Mouse (Mus musculus) hindbrain, postnatal 0 days (tissue): ENCODE results near the gene Phlda2. TPM values are rescaled to one million over a fixed set of nuclear protein-coding genes. Genes with fewer than 3 reads are reported as not detected.

Experiments used
- ATAC-seq: fragments of 200-750 bp; cut with Nextera tagmentation; 2 replicates; pipeline ENCODE4 v1.8.0; 2017; ENCODE audit warnings: mild to moderate bottlenecking, moderate TSS enrichment, moderate library complexity
- DNase-seq: peaks from one replicate; pipeline ENCODE4 v3.0.0-alpha.2; 2015; ENCODE audit warnings: low spot score
- H3K27ac ChIP-seq: fragments of 300-500 bp; sonication (generic); 2 replicates; pipeline ENCODE4 v1.5.1; 2014; ENCODE audit warnings: mild to moderate bottlenecking
- H3K27me3 ChIP-seq: fragments of 300-500 bp; sonication (generic); 2 replicates; pipeline ENCODE4 v1.6.1; 2014; ENCODE audit warnings: low read length, mixed read lengths; ENCODE audit not compliant: insufficient read depth
- H3K36me3 ChIP-seq: fragments of 300-500 bp; sonication (generic); 2 replicates; pipeline ENCODE4 v1.6.1; 2014; ENCODE audit warnings: low read length, mixed read lengths; ENCODE audit not compliant: insufficient read depth
- H3K4me1 ChIP-seq: fragments of 300-500 bp; sonication (generic); 2 replicates; pipeline ENCODE4 v1.6.1; 2014; ENCODE audit warnings: antibody characterized with exemption, low read length, mixed read lengths; ENCODE audit not compliant: insufficient read depth
- H3K4me2 ChIP-seq: fragments of 300-500 bp; sonication (generic); 2 replicates; pipeline ENCODE4 v1.6.1; 2014; ENCODE audit warnings: low read depth, mild to moderate bottlenecking, low read length, moderate library complexity, mixed read lengths
- H3K4me3 ChIP-seq: fragments of 300-500 bp; sonication (generic); 2 replicates; pipeline ENCODE4 v1.5.1; 2014; ENCODE audit warnings: low read length
- H3K9ac ChIP-seq: fragments of 300-500 bp; sonication (generic); replicated peaks from 2 replicates; pipeline ENCODE4 v1.6.1; 2014; ENCODE audit warnings: mild to moderate bottlenecking, low read length, moderate library complexity, mixed read lengths
- H3K9me3 ChIP-seq: fragments of 300-500 bp; sonication (generic); 2 replicates; pipeline ENCODE4 v1.6.1; 2016; ENCODE audit warnings: low read length, mixed read lengths
- CTCF ChIP-seq: IDR thresholded peaks from 2 replicates; pipeline ENCODE4 v1.5.1; 2016; ENCODE audit warnings: antibody characterized with exemption, control low read depth, low read depth
- WGBS: fragments of 180-500 bp; shearing (Covaris S2); extraction: QIAGEN DNeasy Blood & Tissue Kit; methylation state at CpG from one replicate; pipeline ENCODE4 v1.1.7; 2014; 5-methylcytosine and 5-hydroxymethylcytosine counted together
- polyA plus RNA-seq: library from polyadenylated mRNA; unstranded; fragments of >200 nt; fragmentation: Nextera tagmentation; extraction: Ambion mirVana; gene quantifications from 2 replicates; pipeline ENCODE4 v1.2.1, GENCODE M21; 2015
- total RNA-seq: library from RNA; depleted of rRNA; stranded (reverse); fragments of >200 nt; gene quantifications from 2 replicates; pipeline ENCODE4 v1.2.3, GENCODE M21; 2014

The Phlda2 gene
- total and polyA plus RNA-seq, 2 experiments from 2014 or later: 0.52 to 0.73 TPM

GRCm38 (mm10) chr7:143513763-143514415 is 10.9 kb upstream of the Phlda2 start:
- H3K4me1 ChIP-seq: no peaks in the 10 kb centered on the region
- no peak for DNase-seq
- no peak for TF ChIP-seq CTCF
- H3K4me3 ChIP-seq: no peak overlapping the region
- H3K4me2 ChIP-seq: no peak overlapping the region
- H3K9me3 ChIP-seq: no peaks in the 10 kb centered on the region
- peaks cover 57% of the 10 kb centered on the region for H3K36me3 ChIP-seq
- no peaks in the 10 kb centered on the region for H3K27me3 ChIP-seq
- H3K27ac ChIP-seq: no peak overlapping the region
- WGBS: 91% methylated on average over 10 of the region's 10 CpGs
- no peak overlapping the region for H3K9ac ChIP-seq
- no peak for ATAC-seq

- H3K9me3 ChIP-seq: no peaks in the 10 kb centered on the region
- no peak overlapping the region for H3K4me3 ChIP-seq
- H3K36me3 ChIP-seq: peaks cover 32% of the 10 kb centered on the region
- ATAC-seq: no peak
- H3K4me1 ChIP-seq: no peaks in the 10 kb centered on the region
- DNase-seq: no peak
- H3K27me3 ChIP-seq: no peaks in the 10 kb centered on the region
- no peak overlapping the region for H3K27ac ChIP-seq
- H3K4me2 ChIP-seq: no peak overlapping the region
- no peak for TF ChIP-seq CTCF
- H3K9ac ChIP-seq: no peak overlapping the region
Observed at GRCm38 (mm10) chr7:143511335-143511712, 8.4 kb upstream of the Phlda2 start.

- no peak for ATAC-seq
- peaks cover 30% of the 10 kb centered on the region for H3K36me3 ChIP-seq
- no peak overlapping the region for H3K4me3 ChIP-seq
- no peak for TF ChIP-seq CTCF
- no peak overlapping the region for H3K9ac ChIP-seq
- 88% methylated on average over 3 of the region's 3 CpGs for WGBS
- H3K27me3 ChIP-seq: no peaks in the 10 kb centered on the region
- peak; percentile 7 for DNase-seq
- H3K4me1 ChIP-seq: no peaks in the 10 kb centered on the region
- no peaks in the 10 kb centered on the region for H3K9me3 ChIP-seq
- no peak overlapping the region for H3K4me2 ChIP-seq
- H3K27ac ChIP-seq: no peak overlapping the region
Observed at GRCm38 (mm10) chr7:143510593-143511334, 7.8 kb upstream of the Phlda2 start.

GRCm38 (mm10) chr7:143509566-143509965 is 6.6 kb upstream of the Phlda2 start:
- no peaks in the 10 kb centered on the region for H3K4me1 ChIP-seq
- WGBS: 85% methylated on average over 1 of the region's 1 CpGs
- ATAC-seq: no peak

GRCm38 (mm10) chr7:143506675-143507074 is 3.7 kb upstream of the Phlda2 start:
- no peak overlapping the region for H3K9ac ChIP-seq
- H3K36me3 ChIP-seq: no peaks in the 10 kb centered on the region
- H3K27ac ChIP-seq: no peak overlapping the region
- peak; percentile 85 for TF ChIP-seq CTCF
- no peaks in the 10 kb centered on the region for H3K9me3 ChIP-seq
- no peak for ATAC-seq
- H3K27me3 ChIP-seq: peaks cover 20% of the 10 kb centered on the region
- DNase-seq: peak; percentile 66
- WGBS: 36% methylated on average over 7 of the region's 7 CpGs
- no peak overlapping the region for H3K4me2 ChIP-seq
- H3K4me3 ChIP-seq: no peak overlapping the region
- 0 out of 2 replicates have a peak, but pooled peaks cover 2% of the 10 kb centered on the region for H3K4me1 ChIP-seq

More at GRCm38 (mm10) chr7:143509566-143509965, 6.6 kb upstream of the Phlda2 start:
- H3K36me3 ChIP-seq: peaks cover 19% of the 10 kb centered on the region
- H3K9ac ChIP-seq: no peak overlapping the region
- H3K4me2 ChIP-seq: no peak overlapping the region
- no peak overlapping the region for H3K27ac ChIP-seq
- no peak overlapping the region for H3K4me3 ChIP-seq
- H3K27me3 ChIP-seq: 0 out of 2 replicates have a peak, but pooled peaks cover 4% of the 10 kb centered on the region
- no peak for DNase-seq
- no peak for TF ChIP-seq CTCF
- H3K9me3 ChIP-seq: no peaks in the 10 kb centered on the region

GRCm38 (mm10) chr7:143506271-143506670 is 3.3 kb upstream of the Phlda2 start:
- no peak for TF ChIP-seq CTCF
- H3K4me1 ChIP-seq: 0 out of 2 replicates have a peak, but pooled peaks cover 2% of the 10 kb centered on the region
- no peak overlapping the region for H3K27ac ChIP-seq
- H3K4me3 ChIP-seq: no peak overlapping the region
- no peaks in the 10 kb centered on the region for H3K9me3 ChIP-seq
- ATAC-seq (no peak), DNase-seq (no peak)
- peaks cover 20% of the 10 kb centered on the region for H3K27me3 ChIP-seq
- H3K36me3 ChIP-seq: no peaks in the 10 kb centered on the region
- WGBS: 67% methylated on average over 7 of the region's 7 CpGs
- no peak overlapping the region for H3K9ac ChIP-seq
- H3K4me2 ChIP-seq: no peak overlapping the region

- H3K27ac ChIP-seq: no peak overlapping the region
- ATAC-seq: no peak
- no peak overlapping the region for H3K9ac ChIP-seq
- no peaks in the 10 kb centered on the region for H3K9me3 ChIP-seq
- H3K4me2 ChIP-seq: no peak overlapping the region
- H3K36me3 ChIP-seq: no peaks in the 10 kb centered on the region
- no peak overlapping the region for H3K4me3 ChIP-seq
- DNase-seq: peak; percentile 77
- H3K27me3 ChIP-seq: peaks cover 22% of the 10 kb centered on the region
- peak; percentile 65 for TF ChIP-seq CTCF
- 0 out of 2 replicates have a peak, but pooled peaks cover 2% of the 10 kb centered on the region for H3K4me1 ChIP-seq
- WGBS: 34% methylated on average over 11 of the region's 11 CpGs
Observed at GRCm38 (mm10) chr7:143505823-143506222, 2.9 kb upstream of the Phlda2 start.
